Mouse (Mus musculus): Measurements from ENCODE around the gene Abcc9.
"Not testable (repeated sequence)": the region's sequence is repeated elsewhere in the genome, so short reads cannot be mapped to it uniquely, and the experiment has no call there.

Gene Abcc9

DNA sequence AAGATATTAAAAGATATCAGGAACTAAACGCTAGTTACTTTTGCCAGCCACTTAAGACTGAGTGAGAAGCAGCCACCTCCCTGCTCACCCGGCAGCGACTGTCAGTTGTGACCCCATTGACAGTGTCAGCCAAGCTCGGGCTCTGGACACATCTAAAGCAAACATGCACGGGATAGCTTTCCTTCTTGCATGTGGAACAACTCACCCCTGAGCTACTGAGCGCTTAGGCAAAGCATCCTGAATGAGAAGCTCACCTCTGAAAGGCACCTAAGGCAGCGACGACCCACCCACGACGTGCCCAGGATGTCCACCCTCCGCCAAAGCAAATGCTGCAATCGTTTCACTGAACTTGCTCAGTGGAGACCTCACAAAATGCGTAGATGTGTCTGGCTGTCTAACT is 954 bp downstream of the Abcc9 start:
- DNase-seq: no peak

DNA sequence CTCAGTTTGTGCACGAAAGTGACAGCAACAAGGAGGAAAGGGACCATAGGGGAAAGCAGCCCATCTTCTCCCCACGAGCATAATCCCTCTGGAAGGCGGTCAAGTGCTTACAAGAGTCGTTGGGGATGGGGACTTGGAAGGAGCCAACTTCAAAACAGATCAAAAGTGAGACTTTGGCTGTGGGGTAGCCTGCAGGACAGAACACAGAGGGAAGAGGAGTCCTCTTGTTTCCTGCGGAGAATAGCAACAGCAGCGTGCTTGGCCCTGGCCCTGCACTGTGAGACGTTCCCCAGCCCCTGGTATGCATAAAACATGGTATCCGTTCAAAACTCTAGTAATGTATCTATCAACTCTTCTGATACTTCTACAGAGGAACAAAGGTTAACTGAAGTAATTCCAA is 1.4 kb downstream of the Abcc9 start:
- DNase-seq: no peak

DNA sequence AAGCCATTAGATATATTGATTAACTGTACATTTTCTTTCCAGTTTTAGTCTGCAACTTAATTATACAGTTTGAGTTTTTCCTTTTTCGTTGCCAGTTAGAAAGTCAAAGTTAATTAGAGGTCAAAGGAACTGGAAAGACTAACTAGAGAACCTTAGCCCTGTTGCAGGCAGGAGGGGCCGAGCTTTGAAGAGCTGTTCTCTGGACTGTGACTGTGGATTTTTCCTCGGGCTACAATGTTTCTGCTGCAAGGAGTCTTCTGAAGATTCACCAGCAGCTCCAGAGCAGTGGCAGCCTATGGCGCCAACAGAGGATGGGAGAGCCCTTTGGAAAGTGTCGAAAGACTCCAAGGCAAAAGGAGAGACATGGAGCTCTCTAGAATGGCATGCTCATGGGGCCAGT is 10.0 kb downstream of the Abcc9 start:
- no peak for DNase-seq

DNA sequence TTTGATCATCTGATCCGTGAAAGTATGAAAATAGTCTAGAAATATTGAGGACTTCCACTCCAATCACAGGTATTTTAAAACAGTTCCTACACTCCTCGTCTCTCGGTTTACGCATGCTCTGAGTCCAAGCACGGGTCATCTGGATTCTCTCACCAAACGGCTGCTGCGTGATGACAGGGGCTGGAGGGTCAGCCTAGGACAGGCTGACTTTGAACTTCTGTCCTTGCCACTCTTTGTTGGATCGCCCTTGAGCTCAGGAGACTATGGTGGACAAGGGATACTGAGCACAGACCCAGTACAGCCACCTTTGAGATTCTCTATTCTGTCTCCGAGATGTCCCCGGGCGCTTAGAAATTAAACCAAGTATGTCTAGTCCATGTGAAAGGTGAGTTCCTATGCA is 12.4 kb downstream of the Abcc9 start:
- no peak for DNase-seq

DNA sequence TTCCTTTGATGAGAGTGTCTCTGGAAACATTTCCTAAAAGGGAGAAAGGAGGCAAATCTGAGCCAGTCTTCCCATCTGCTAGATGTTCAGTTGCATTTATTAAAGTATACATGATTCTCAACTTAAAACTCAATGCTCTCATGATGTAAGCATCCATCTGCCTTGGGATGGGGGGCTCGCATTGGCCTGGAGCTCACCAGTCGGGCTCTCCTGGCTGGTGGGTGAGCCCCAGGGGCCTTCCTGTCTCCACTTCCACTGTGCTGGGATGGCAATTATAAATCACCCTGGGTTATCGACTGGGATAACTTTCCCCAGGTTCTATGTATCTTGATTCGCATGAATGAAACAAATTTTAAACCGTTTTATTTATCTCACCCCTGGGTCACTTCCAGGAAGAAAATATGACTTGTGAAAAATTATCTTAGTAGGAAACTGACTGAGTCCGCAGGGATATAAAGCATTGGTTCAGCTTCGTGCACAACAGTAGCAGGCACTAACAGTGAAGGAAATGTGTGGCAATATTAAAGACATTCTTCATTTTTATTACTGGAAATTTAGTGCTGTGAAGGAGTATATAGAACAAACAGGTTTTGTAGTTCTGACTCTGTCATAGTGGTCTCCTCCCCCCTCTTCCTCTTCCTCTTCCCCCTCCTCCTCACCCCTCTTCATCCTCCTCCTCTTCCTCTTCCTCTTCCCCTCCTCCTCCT is 19.0 kb downstream of the Abcc9 start:
- no peak for DNase-seq

DNA sequence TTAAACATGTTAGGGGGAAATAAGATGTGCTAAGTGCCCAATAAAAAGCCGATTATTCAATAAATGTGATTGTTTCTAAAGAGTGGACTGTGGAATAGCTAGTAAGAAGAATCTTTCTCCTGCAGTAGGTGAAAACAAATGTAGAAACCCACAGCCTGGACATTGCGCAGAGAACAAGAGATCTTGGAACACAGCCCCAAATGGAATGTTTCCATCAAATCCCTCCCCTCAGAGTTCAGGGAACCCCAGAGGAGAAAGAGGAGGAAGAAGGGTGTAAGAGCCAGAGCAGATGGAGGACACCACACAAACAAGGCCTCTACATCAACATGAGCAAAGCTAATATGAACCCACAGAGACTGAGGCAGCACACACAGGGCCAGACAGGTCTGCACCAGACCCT is 32.1 kb downstream of the Abcc9 start:
- DNase-seq: no peak

DNA sequence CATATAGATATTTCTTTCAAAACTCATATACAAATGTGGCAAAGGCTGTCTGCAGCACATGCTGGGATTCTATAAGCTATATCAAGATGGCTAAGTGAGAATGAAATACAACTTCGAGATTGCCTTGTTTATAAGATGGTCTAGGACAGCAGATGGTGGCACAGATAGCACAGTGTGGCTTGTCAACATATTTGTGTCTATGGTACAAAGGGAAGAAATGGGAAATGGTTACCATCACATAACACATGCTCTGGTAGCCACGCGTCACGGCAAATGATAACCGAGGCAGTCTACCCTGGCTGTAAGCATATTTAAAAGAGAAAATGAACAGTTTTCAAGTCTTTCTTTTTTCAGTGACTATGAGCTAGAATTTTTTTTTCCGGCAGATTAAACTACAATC is 32.8 kb downstream of the Abcc9 start:
- DNase-seq: no peak

DNA sequence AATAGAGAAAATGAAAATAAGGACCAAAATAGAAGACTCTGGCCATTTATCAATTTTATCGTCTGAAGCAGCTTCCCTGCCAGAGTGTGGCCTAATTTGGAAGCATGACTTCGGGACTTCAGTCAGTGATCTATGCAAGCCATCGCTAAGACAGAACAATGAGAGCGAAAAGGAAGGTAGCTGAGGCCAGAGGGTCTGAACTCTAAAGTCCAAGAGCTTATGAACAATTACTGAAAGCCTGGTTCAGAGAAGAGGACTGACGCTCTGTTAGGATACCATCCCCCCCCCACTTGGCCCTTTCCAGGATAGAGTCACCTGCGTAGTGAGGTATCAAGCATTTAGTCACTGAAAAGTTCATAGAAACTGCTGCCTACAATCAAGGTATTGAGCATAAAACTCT is 33.3 kb downstream of the Abcc9 start:
- no peak for DNase-seq

DNA sequence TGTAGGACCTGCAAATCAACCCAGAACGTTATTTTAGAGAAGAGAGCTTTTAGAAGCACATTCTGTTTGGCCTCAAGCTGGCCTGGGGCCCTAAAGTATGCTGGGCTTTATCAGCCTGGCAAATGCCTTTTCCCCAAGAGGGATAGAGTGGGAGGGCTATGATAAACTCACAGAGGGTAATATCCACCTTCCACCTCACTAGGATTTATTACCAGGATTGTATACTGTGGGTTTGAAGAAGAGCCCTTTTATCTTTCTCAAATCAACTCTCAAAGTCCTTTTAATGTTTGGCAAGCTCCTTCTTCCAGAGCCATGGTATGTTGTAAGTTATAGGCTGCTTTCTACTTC is 33.7 kb downstream of the Abcc9 start:
- DNase-seq: no peak

DNA sequence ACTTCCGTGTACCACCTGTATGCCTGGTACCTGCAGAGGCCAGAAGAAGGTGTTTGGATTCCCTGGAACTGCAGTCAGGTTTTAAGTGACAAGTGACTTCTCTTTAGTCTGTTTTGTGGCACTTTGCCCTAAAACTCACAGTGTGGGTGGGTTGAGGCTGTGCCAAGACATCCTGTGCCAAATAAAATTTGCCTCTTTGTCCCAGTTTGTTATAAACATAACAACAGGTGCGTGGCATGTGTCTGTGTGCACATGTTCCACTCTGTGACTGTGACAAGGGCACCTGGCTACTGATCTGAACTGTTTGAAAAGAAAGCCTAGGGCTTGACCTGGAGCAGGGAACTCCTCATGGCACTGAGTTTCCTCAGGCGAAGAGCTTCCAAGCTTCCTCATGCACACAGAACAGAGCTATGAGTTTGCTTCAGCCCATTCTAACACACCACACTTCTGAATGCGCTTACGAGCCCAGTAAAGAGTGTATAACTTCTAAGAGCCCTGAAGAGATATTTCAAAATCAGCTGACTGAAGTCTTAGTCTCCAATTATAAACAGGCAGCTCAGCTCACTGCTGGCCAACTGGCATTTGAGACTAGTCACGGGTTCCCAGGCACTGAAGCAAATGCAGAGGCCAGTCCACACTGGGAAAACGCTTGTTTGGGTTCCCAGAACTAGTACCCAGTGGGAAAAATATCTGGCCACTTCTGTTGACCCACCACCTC is 34.3 kb downstream of the Abcc9 start:
- no peak for DNase-seq

DNA sequence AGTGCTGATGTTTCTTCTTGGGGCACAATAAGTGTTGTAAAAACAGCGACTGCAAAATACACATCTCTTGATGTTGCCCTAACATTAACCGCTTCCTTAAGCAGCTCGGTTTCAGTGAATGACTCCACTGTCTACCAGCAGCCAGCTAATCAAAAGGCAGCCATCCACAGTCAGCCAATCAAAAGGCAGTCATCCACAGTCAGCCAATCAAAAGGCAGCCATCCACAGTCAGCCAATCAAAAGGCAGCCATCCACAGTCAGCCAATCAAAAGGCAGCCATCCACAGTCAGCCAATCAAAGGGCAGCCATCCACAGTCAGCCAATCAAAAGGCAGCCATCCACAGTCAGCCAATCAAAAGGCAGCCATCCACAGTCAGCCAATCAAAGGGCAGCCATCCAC is 40.1 kb downstream of the Abcc9 start:
- DNase-seq: not testable (repeated sequence)

DNA sequence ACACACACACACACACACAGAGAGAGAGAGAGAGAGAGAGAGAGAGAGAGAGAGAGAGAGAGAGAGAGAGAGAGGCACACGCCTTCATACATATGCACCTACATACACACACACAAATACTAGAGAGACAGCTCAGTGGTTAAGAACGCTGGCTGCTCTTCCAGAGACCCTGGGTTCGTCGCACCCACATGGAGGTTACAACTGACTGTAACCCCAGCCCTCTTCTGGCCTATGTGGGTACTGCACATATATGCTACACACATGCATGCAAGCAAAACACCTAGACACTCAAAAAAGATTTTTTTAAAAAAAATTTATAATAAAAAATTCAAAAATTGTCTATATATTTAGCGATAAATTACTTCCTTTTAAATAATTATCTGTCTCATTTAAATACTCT is 43.1 kb downstream of the Abcc9 start:
- DNase-seq: no peak

DNA sequence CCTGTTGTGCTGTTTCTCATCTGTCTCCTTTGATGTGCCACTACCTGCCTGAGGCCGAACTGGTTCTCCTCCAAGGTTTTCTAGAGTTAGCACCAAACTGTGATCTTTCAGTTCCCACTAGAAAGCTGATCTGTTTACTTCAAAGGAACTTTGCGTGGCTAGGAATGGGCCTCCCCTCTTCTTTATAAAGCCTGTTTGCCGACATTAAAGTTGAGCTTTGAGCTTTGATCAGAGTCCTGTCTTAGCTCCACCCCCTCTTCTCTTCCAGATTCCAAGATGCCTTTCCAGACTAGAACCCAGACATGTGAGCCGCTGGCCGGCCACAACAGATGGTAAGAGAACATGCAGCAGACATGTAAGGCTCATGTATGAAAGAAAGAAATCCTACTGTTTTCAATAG is 47.6 kb downstream of the Abcc9 start:
- no peak for DNase-seq

DNA sequence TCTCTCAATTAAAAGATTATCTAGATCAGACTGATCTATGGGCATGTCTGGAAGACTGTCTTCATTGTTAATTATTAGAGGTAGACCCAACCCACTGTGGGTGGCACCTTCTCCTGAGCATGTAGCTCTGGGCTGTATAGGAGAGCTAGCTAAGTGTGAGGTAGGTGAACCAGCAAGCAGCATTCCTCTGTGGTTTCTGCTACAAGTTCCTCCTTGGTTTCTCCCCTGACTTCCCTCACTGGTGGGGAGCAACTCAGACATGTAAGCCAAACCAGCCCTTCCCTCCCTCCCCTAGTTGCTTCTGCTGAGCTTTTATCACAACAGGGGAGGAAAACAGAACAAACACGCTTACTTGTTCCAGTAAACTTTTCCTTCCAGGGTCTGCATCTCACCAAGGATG is 49.9 kb downstream of the Abcc9 start:
- DNase-seq: no peak

DNA sequence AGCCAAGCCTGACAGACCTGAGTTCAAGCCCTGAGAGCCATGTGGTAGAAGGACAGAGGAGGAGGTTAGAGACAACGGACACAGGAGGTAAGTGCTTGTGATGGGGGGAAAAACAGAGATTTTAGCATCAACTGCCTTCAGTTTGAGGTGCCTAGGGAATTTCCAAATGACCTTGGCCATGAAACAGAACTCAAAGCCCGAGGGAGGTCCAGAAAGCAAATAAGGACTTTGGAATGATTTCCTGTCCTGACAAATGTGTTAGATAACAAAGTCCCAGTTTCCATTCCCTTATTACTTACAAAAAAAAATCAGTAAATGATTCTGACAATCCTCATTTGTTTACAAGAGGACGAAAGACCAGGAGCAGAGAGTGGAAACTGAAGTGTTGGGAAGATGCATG is 52.8 kb downstream of the Abcc9 start:
- no peak for DNase-seq

DNA sequence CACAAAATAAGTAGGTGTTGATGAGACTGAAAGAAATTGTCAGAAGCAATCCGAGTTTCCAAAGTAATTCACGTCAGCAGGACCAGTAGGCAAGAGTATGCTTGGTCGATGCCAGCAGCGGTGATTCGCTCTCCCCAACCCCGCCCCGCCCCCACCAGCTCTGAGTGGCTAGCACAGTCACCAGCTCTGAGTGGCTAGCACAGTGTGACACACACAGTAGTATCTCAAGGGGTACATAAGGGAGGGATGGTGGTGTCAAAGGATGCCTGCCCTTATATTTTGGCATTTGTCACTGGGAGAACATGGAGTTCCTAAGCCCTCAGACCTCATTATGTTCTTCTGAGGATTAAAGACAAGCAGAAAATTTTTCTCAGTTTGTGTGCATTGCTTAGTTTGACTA is 56.6 kb downstream of the Abcc9 start:
- DNase-seq: no peak

DNA sequence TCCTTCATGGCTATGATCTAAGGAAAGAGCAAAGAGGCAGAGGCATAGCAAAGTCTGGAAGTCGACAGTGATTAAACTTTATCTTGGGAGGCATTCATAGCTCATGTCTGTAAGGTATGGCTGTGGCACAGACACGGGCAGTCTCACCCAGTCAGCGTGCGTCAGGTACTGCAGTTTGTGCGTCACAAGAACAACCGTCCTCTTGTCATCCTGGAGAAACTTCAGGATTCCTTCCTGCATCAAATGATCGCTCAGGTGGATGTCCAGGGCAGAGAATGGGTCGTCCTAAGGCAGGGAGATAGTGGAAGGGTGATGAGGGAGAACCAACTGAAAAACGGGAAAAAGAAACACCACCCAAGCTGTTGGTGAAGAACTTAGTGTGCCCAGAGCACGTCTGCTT is 62.8 kb downstream of the Abcc9 start:
- no peak for DNase-seq

DNA sequence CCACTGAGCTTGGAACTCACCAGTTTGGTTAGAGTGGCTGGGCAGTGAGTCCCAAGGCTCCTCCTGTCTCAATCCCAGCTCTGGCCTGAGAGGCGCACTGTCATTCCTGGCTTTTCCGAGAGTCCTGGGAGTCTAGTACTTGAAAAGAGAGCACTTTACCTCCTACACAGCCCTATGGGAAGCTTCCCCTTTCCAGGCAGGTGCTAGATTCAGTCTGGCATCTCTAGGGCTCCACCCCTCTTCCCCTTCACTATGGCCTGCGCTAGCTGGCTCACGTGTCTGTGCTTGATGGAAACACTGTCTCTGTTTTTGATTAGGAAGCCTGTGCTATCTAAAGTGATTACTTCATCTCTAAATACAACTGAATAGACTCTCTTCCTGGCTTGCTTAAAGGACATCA is 66.5 kb downstream of the Abcc9 start:
- DNase-seq: no peak

DNA sequence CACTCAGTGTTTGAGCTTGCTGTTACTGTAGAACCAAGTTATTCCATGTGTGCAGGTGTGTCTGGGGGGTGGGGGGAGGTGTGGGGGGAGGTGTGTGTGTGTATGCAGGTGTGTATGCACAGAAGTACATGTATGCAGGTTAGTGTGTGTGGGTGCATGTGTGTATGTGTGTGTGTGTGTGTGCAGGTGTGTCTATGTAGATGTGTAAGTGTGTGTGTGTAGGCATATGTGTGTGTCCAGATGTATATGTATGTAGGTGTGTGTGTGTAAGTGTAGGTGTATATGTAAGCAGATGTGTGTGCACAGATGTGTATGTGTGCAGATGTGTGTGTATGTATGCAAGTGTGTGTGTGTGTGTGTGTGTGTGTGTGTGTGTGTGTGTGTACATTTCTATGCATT is 66.9 kb downstream of the Abcc9 start:
- DNase-seq: no peak

DNA sequence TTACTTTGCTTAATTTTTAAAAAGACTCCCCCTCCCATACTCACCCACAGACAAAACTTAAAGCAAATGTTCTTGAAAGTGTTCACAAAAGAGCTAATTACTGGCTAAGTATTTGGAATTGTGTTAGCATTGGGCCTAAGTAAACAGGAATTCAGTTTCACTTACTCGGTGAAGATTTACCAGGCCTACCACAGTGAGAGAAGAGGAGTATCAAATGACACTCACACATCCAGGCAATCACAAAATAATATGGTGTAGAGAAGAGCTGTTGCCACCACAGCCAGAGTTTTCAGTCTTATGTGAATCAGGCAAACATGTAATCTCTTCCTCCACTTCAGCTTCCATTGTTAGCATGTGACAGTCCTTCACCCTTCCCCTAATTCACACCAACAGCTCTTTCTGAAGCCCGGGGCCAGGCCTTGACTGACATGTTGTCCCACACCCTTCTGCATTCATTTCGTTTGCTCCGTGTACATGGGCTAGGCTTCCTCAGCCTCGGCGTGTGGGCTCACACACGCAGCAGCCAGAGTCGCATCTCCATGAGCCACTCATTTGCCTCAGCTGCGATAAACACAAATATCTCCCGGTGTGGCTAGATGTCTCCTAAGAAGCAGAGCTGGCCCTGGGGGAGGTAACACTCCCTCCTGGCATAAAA is 67.5 kb downstream of the Abcc9 start:
- no peak for DNase-seq

DNA sequence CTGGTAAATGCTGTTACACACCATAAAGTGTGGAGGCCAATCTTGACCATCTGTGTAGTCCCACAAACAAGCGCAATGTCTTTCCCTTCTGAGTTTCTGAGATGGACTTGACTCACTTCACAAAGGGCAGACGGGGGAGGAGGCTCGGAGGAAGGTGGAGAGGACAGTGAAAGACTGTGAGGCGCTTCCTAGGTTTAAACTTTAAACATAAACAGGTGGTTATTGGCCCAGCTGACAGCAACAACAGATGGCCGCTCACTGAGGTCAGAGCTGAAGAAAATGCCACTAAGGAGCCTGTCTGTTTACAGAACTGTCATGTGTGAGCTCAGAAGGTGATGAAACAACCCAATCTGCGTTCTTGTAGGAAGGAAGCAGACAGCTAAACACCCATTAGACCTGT is 78.8 kb downstream of the Abcc9 start:
- DNase-seq: no peak

DNA sequence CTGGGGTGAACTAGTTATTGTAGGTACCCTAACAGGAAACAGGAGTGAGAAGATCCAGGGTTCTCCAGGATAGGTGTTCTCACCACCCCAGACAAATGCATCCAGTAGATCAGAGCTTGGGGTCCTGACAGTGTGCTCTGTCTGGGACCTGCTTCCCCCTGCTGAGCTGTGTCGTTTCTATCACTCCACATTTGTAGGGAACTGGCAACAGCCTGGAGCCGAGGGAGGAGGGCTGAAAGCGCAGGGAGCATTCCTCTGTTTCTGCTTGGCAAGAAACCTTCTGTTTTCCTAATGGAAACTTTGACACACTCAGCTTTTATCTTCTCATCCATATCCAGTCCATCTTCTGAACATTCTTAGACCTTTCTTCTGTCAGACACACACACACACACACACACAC is 85.5 kb downstream of the Abcc9 start:
- DNase-seq: no peak

DNA sequence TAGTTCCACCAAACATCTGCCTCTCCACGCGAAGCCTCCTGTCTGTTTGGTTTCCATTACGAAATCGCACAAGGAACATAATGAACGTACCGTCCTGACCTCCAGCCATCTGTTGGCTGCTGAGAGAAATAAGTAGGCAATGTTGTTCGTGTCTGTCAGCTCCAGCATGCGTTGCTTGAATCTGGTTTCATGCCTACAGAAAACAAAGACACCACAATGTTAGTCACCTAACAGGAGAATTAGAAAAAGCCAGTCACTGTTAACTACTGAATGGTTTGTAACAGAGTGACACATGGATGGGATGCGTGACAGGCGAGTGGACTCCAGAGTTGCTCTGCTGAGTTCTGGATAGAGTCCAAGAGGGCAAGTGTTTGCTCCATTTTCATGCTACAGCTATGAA is 87.8 kb downstream of the Abcc9 start:
- peak; percentile 4 to 9 for DNase-seq

DNA sequence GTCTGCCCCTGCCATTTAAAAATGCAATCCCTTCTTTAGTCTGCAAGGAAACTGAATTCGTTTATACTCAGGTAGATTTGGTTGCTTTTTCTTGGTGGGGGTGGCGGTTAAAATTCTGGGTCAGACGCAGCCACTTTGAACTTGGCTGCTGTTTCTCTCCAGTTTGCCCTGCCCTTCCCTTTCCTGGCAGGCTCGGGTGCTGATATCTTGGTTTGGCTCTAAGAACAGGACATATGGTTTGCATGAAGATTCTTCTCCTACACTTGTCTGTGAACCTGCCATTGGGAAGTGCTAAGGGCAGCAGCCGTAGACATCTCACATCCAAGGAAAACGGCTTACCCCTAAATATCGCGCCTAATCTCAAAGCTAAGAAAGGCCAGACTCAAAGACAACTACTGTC is 89.7 kb downstream of the Abcc9 start:
- DNase-seq: no peak
